20 mouse cellular contexts compared by ENCODE assay signal in genomic region chr10:83374045-83374656, GRCm38 (mm10). TPM values are rescaled to one million over a fixed set of nuclear protein-coding genes. Genes with fewer than 3 reads are reported as not detected.
DNase-seq lines count a peak whose midpoint lies in the region; ATAC-seq and TF ChIP-seq lines count a peak whose summit lies in the region.
"Had no signal": no experiment of that assay in that cellular context is flagged by ENCODE, and none has a peak within 500 bp of the region (broad histone marks: within the 10 kb centered on the region; RNA-seq: fewer than 3 reads in every experiment).

No protein-coding gene starts in this region.

- no peak for ATAC-seq in lung, embryonic 15.5 days (ENCODE audit: borderline replicate concordance, extremely low read depth, low FRiP score, low TSS enrichment)
- ATAC-seq in stomach, embryonic 14.5 days (ENCODE audit: insufficient number of reproducible peaks, insufficient read depth, low FRiP score, low read depth), result peak; percentile 53; the same call in 1 of the 2 replicates
- ATAC-seq: activated CD4-positive, CD25-positive, alpha-beta regulatory T cell, adult 4 months; forebrain, embryonic 16.5 days; Patski had no signal

- H3K4me3 ChIP-seq in lung, embryonic 15.5 days, result no peak overlapping the region
- no peak overlapping the region for H3K4me3 ChIP-seq in MEL (ENCODE audit: control insufficient read depth in 1 of 2, insufficient read depth in 1 of 2, low read depth in 2 of 2, low read length in 2 of 2)
- H3K4me3 ChIP-seq in stomach, embryonic 14.5 days (ENCODE audit: low read depth, low read length), result no peak overlapping the region
- H3K4me3 ChIP-seq: embryonic facial prominence, embryonic 12.5 days; forebrain, embryonic 12.5 days; heart, embryonic 13.5 days; hindbrain, embryonic 15.5 days had no signal

- TF ChIP-seq CTCF in MEL (IDR thresholded peaks at IDR 0.05 in 2 of 3, conservative IDR thresholded peaks at IDR 0.05 in 1 of 3; ENCODE audit: control insufficient read depth in 1 of 3, insufficient read depth in 1 of 3, low read depth in 2 of 3, low read length in 3 of 3, poor library complexity in 1 of 3, severe bottlenecking in 1 of 3), result no peak

- H3K4me2 ChIP-seq in lung, embryonic 15.5 days, result no peak overlapping the region
- H3K4me2 ChIP-seq in stomach, embryonic 14.5 days (replicated peaks; ENCODE audit: low read depth, low read length), result no peak overlapping the region
- H3K4me2 ChIP-seq: embryonic facial prominence, embryonic 12.5 days; forebrain, embryonic 12.5 days; heart, embryonic 13.5 days; hindbrain, embryonic 15.5 days had no signal

- no peaks in the 10 kb centered on the region for H3K27me3 ChIP-seq in lung, embryonic 15.5 days
- no peaks in the 10 kb centered on the region for H3K27me3 ChIP-seq in MEL (ENCODE audit: control insufficient read depth in 1 of 2, insufficient read depth in 2 of 2, low read length in 2 of 2)
- no peaks in the 10 kb centered on the region for H3K27me3 ChIP-seq in stomach, embryonic 14.5 days (ENCODE audit: control insufficient read depth, insufficient read depth, low read length)
- H3K27me3 ChIP-seq: embryonic facial prominence, embryonic 12.5 days; forebrain, embryonic 12.5 days; heart, embryonic 13.5 days; hindbrain, embryonic 15.5 days; Patski had no signal

- H3K9ac ChIP-seq in lung, embryonic 15.5 days, result no peak overlapping the region
- no peak overlapping the region for H3K9ac ChIP-seq in MEL (ENCODE audit: control insufficient read depth, low read depth, low read length, poor library complexity, severe bottlenecking)
- no peak overlapping the region for H3K9ac ChIP-seq in stomach, embryonic 14.5 days (replicated peaks; ENCODE audit: low read depth, low read length)
- H3K9ac ChIP-seq: embryonic facial prominence, embryonic 12.5 days; forebrain, embryonic 12.5 days; heart, embryonic 13.5 days; hindbrain, embryonic 15.5 days had no signal

- no peak for TF ChIP-seq RAD21 in MEL (IDR thresholded peaks at IDR 0.05; ENCODE audit: low read depth, low read length)

- WGBS in lung, embryonic 15.5 days, result 71% methylated on average over 3 of the region's 3 CpGs
- 74% methylated on average over 3 of the region's 3 CpGs for WGBS in stomach, embryonic 14.5 days

- H3K27ac ChIP-seq in lung, embryonic 15.5 days, result 0 out of 2 replicates have a peak overlapping the region, but pooled peaks have one; percentile 36
- peak overlapping the region; percentile 98 for H3K27ac ChIP-seq in MEL (ENCODE audit: control insufficient read depth, low read depth, low read length)
- no peak overlapping the region for H3K27ac ChIP-seq in stomach, embryonic 14.5 days (ENCODE audit: low read length)
- H3K27ac ChIP-seq: embryonic facial prominence, embryonic 12.5 days; forebrain, embryonic 12.5 days; heart, embryonic 13.5 days; hindbrain, embryonic 15.5 days had no signal

- H3K79me2 ChIP-seq in MEL (ENCODE audit: control insufficient read depth, insufficient read depth, low read length, poor library complexity), result peaks cover 9% of the 10 kb centered on the region

- H3K36me3 ChIP-seq in lung, embryonic 15.5 days, result peaks cover 20% of the 10 kb centered on the region; the same call in 1 of the 2 replicates
- H3K36me3 ChIP-seq in MEL (ENCODE audit: control insufficient read depth in 1 of 2, insufficient read depth in 2 of 2, low read length in 2 of 2), result peaks cover 16 to 61% of the 10 kb centered on the region in 2 experiments
- peaks cover 16% of the 10 kb centered on the region; the same call in 1 of the 2 replicates for H3K36me3 ChIP-seq in stomach, embryonic 14.5 days (ENCODE audit: control insufficient read depth, insufficient read depth, low read length)

- H3K9me3 ChIP-seq in lung, embryonic 15.5 days, result no peaks in the 10 kb centered on the region
- H3K9me3 ChIP-seq in MEL (replicated peaks; ENCODE audit: insufficient read depth, low read length), result no peaks in the 10 kb centered on the region
- H3K9me3 ChIP-seq in stomach, embryonic 14.5 days (ENCODE audit: control insufficient read depth, low read depth, low read length), result no peaks in the 10 kb centered on the region
- H3K9me3 ChIP-seq: embryonic facial prominence, embryonic 12.5 days; forebrain, embryonic 12.5 days; heart, embryonic 13.5 days; hindbrain, embryonic 15.5 days had no signal

- peaks cover 10% of the 10 kb centered on the region for H3K4me1 ChIP-seq in lung, embryonic 15.5 days
- H3K4me1 ChIP-seq in MEL (ENCODE audit: control insufficient read depth in 1 of 2, insufficient read depth in 2 of 2, low read length in 2 of 2), result peaks cover 20 to 52% of the 10 kb centered on the region in 2 experiments
- H3K4me1 ChIP-seq in stomach, embryonic 14.5 days (ENCODE audit: control insufficient read depth, insufficient read depth, low read length), result no peaks in the 10 kb centered on the region
- H3K4me1 ChIP-seq: embryonic facial prominence, embryonic 12.5 days; forebrain, embryonic 12.5 days; hindbrain, embryonic 15.5 days had no signal

- no peak for TF ChIP-seq POLR2A in MEL (IDR thresholded peaks at IDR 0.05; ENCODE audit: control insufficient read depth in 1 of 2, insufficient read depth in 1 of 2, low read depth in 1 of 2, low read length in 2 of 2, poor library complexity in 1 of 2)

- DNase-seq in lung, adult 18-20 months, result no peak
- no peak for DNase-seq in MEL (ENCODE audit: low read depth, low spot score)
- peak; percentile 51 for DNase-seq in yolk sac, embryonic 10.5 days (ENCODE audit: low spot score)
- DNase-seq in natural killer cell, adult 2 months (ENCODE audit: low spot score in 2 of 2), result no peak
- no peak for DNase-seq in right cerebral cortex, adult 2 months (ENCODE audit: low spot score in 2 of 2)
- DNase-seq: adrenal gland, postnatal 14 days; cerebellum, adult 11-12 months; cerebellum, adult 9-10 months; cerebellum, postnatal 25 days; gastrocnemius, postnatal 14 days; heart, postnatal 36 days had no signal

- TF ChIP-seq EP300 in MEL (IDR thresholded peaks at IDR 0.05; ENCODE audit: low read depth in 1 of 2, low read length in 2 of 2), result no peak

TF ChIP-seq in MEL, 35 proteins besides CTCF, POLR2A, EP300 and RAD21:
- TF ChIP-seq MXI1 (IDR thresholded peaks at IDR 0.05; ENCODE audit: low read depth, low read length), result no peak
- no peak for TF ChIP-seq USF1 (IDR thresholded peaks at IDR 0.05; ENCODE audit: low read depth, low read length)
- TF ChIP-seq TAL1 (IDR thresholded peaks at IDR 0.05; ENCODE audit: low read length), result no peak
- no peak for TF ChIP-seq ZNF384 (IDR thresholded peaks at IDR 0.05; ENCODE audit: low read depth, low read length)
- TF ChIP-seq KAT2A (conservative IDR thresholded peaks at IDR 0.05; ENCODE audit: low read depth, low read length), result no peak

RNA-seq across cellular contexts. Expression of gene D10Wsu102e, which starts 14.1 kb away (rescaled TPM):
- polyA plus RNA-seq in lung, embryonic 15.5 days (2015; fragmentation: Nextera tagmentation; extraction: Ambion mirVana), result 0.65 and 0.67 TPM in 2 replicates
- total RNA-seq in MEL (2012; rRNA removed), result 2.1 and 2.2 TPM in 2 replicates
- 1 to 10 TPM; 1.9 to 2.7 TPM for polyA plus RNA-seq in MEL (2012; ENCODE audit: insufficient read depth in 1 of 2, insufficient read length in 2 of 2, low read depth in 1 of 2, low replicate concordance in 2 of 2, missing spikeins in 1 of 2)
- polyA plus RNA-seq in stomach, embryonic 14.5 days (2014; fragmentation: Nextera tagmentation; extraction: Ambion mirVana), result 0.74 and 0.77 TPM in 2 replicates

RNA-seq across cellular contexts. Expression of gene Slc41a2, which starts 36.5 kb away (rescaled TPM):
- 0.73 and 0.79 TPM in 2 replicates for polyA plus RNA-seq in lung, embryonic 15.5 days (2015; fragmentation: Nextera tagmentation; extraction: Ambion mirVana)
- not detected in 2 replicates for total RNA-seq in MEL (2012; rRNA removed)
- not detected for polyA plus RNA-seq in MEL (2012; ENCODE audit: insufficient read depth in 1 of 2, insufficient read length in 2 of 2, low read depth in 1 of 2, low replicate concordance in 2 of 2, missing spikeins in 1 of 2)
- polyA plus RNA-seq in stomach, embryonic 14.5 days (2014; fragmentation: Nextera tagmentation; extraction: Ambion mirVana), result 0.76 and 1.2 TPM in 2 replicates
